Mouse (Mus musculus): ENCODE results near the gene Smad6.

Smad6 gene

DNA sequence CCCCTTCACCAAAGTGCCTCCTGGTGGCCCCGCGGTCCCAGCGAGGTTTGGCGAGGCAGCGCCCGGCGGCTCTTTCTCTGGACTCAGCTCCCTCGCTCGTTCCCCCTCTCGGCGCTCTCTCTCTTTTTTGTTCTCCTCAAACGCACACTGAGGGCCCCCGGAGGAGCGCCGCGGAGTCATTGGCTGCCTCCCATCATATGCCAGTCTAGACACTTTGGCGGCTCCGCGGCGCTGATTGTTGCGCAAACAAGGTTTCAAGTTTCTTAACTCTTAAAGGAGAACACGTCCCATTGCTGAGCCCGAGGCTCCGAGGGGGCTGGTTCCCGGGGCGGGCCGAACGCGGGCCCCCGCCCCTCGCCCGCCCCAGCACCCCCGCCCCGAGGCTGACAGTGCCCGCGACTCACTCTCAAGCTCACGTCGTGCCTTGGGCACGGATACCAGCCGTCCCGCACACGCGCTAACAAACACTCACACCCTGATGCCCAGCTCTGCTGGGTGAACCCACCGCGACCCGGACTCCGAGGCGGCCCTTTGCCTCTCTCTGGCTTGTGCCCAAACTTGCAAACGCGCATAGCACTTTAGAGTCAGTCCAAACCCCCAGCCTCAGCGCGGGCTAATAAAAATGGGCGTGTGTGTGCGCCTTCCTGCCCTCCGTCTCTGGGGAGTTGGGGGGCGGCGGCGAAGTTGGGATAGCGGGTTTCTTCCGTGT is at the start of gene Smad6:
Gene Smad6 (minus strand): TSS at position 207 of the 709 bp plus-strand sequence.
- in situ Hi-C loops (cut with MseI, MboI), result loop anchor here (5.0 kb wide), 2 partner anchors 65 to 75 kb away; no protein-coding TSS in a partner anchor

DNA sequence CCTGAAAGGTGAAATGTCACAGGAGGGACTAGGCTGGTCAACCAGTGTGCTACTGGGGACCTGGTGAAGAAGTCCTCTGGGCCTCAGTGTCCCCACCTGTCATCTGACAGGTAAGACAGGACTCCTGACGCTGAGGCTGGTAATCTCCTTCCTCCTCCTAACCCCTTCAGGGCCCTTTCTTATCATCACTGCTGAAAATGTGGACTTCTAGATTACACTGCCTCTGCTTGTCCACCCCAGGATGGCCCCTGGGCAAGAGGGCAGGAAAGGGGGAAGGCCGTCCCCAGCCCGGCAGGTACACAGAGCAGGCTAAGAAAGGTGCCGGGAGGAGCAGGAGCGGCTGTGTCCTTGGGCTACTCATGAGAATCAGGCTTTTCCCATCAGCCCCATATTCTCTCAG is 48.8 kb upstream of the Smad6 start:
- in situ Hi-C loops (cut with MseI, MboI), result no loop called here

DNA sequence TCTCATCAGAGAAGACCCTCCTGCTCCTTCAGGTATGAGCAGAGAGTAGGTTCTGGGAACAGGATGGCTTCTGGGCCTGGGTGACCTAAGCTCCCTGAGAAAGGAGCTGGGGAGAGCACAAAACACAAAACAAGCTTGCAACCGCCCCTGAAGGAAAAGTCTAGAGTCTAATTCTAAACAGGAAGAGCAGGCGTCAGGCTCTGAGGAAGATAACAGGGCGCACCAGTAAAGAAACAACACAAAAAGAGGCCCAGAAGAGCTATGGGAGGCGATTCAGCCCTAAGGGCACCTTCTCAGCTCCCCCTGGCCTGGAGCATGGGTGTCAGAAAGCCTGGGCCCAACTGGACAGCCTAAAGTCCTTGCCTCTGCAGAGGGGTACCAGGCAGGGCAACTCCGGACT is 47.3 kb upstream of the Smad6 start:
- in situ Hi-C loops (cut with MseI, MboI), result no loop called here

DNA sequence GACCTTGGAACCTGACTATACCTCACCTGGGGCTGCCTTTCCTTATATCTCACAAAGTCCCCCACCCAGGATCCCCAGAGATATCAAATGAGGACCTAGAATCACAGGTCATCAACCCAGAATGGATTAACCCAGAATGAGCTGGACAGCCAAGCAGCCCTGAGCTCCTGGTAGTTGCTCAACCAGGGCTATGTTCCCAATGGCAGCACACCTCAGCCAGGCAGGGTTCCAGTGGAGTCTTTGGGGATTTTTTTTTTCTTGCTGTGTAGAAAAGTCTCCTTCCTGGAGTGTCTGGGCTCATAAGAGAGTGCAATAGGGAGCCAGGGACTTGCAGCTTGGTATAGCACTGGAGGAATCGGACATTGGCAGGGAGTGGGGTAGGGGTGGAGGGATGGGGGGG is 46.7 kb upstream of the Smad6 start:
- in situ Hi-C loops (cut with MseI, MboI), result no loop called here

DNA sequence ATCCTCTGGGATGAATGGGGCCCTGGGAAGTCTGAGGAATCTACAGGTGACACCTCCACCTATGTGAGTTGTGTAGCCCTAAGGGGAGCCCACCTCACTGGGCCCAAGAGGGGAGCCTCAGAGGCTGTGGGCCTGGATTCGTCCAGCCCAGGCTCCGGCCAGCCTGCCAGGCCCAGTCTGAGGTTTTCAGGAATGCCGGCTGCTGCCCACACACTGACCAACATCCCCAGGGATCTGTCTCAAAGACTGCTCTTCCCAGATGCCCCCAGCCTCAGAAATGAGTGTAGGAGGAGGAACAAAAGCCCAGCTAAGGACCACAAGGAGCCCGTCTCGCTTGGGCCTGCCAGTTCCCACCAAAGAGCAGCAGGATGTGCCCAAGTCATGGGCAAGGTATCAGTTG is 45.9 kb upstream of the Smad6 start:
- in situ Hi-C loops (cut with MseI, MboI), result no loop called here

DNA sequence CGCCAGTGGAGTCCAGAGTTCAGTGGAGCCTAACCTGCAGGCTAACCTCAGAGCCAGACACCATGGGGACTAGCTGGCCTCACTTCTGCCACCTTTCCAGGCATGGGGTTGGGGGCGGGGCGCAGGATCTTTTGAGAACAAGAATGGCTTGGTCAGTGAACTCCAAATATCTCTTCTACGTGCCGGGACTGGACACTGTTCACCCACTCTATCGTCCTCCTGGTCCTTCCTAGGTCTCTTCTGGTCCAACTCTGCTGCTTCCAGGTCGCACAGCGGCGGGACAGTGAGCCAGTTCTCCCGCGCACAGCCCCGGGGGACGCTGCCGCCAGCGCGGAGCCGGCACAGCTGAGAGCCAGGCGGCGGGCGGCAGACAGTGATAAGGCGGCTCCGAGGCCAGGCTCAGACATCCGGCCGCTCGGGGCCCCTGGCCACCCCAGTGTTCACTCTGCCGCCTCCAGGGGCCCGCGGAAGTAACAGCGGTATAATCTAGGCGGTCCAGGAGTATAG is 38.2 kb upstream of the Smad6 start:
- in situ Hi-C loops (cut with MseI, MboI), result no loop called here

DNA sequence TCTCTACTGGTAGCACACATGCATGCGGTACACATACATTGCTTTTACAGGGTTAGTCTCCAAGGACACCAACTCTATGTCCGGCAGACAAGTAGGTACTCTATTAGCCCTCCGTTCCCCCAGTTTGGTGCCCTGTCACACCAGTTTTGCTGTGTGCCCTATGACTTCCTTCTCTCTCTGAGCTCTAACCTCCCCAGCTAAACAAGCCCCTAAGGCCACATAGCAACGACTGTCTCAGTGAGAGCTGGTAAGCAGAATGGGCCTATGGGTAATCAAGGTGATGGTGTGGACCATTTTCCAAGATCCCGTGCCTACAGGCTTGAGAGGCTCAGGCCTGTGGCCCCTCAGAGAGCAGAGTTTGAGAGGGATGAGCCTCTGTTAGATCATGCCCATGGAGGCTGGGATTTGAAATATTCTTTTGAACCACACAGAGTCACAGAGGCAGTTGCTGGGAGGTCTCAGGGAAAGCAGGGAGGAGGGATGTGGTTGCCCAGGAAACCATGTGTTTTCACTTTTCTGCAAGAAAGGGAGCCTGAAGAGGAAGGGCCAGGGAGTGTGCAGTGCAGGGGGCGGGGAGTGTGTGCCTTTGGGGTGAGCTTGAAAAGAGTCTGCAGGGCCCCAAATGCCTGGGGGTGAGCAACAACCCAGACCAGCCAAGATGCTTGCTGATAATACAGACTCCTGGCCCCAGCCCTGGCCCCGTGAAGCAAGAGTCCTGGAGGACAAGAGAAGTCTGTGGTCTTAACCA is 36.2 kb upstream of the Smad6 start:
- in situ Hi-C loops (cut with MseI, MboI), result no loop called here

DNA sequence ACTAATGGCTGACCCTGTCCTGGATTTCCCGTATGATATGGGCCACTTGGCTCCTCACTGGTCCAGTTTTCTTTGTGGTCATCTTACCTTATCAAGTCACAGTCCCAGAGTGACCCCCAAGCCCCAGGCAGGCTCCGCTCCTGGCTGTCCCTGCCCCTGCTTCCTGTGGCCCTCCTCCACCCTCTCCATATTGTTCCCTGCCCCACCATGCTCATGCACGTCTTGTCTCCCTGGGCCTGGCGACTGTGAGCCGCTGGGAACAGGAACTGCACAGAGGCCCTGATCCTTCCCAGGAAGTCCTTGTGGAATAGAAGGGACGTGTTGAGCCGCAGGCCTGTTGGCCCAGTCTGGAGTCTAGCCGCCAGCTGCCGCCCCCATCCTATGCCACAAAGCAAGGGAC is 33.3 kb upstream of the Smad6 start:
- in situ Hi-C loops (cut with MseI, MboI), result no loop called here

DNA sequence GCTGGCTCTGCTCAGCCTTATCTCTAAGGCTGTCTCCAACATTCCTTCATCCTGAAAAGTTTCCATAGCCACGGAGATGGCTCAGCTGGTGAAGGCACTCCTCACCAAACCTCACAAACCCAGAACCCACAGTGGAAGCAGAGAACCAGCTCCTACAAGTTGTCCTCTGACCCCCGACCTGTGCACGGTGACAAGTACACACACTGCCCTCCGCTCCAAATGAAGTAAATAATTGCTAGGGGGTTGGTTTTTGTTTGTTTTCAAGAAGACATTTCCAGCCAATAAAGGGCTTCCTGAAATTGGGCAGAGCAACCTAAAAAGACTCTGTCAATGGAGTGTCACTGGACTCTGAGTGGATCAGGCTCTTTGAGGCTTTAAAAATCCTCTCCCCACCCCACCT is 31.9 kb upstream of the Smad6 start:
- in situ Hi-C loops (cut with MseI, MboI), result no loop called here

DNA sequence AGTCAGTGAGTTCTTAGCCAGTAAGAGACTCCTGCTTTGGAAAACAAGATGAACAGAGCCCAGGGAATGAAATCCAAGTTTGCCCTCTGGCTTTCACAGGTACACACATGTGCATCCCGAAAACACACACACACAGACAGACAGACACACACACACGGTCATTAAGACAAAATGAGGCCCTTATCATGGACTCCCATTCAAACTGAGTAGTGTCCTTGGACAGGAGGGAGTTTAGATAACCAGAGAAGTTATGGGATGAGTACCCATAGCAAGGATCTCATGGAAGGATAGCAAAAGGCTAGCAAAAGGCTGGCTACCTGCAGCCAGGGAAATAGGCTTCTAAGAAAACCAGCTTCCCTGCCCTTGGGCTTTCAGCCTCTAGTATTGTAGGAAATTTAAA is 29.4 kb upstream of the Smad6 start:
- in situ Hi-C loops (cut with MseI, MboI), result no loop called here

DNA sequence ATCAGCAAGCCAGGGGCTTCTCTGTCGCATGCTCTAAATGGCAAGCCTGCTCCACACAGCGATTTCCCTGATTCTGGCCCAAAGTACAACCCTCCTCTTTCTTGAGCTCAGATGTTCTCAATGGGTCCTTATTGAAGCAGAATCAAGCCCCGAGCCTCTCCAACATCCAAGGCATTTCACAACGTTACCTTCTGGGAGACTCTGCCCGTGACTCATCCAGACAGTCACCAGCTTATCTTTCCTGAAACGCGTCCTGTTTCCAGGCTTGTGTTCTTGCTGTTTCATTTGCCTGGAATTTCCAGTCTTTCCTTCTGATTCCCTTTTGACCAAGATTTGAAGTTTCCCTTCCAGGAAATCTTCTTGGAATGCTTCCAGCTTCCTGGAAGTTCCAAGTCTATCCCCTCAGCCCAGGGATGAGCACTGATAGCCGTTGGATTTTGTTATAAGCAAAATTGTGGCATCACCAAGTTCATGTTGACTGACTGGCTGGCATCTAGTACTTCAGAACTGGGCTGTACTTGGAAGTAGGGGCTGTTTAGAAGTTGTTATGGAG is 28.7 kb upstream of the Smad6 start:
- in situ Hi-C loops (cut with MseI, MboI), result no loop called here

DNA sequence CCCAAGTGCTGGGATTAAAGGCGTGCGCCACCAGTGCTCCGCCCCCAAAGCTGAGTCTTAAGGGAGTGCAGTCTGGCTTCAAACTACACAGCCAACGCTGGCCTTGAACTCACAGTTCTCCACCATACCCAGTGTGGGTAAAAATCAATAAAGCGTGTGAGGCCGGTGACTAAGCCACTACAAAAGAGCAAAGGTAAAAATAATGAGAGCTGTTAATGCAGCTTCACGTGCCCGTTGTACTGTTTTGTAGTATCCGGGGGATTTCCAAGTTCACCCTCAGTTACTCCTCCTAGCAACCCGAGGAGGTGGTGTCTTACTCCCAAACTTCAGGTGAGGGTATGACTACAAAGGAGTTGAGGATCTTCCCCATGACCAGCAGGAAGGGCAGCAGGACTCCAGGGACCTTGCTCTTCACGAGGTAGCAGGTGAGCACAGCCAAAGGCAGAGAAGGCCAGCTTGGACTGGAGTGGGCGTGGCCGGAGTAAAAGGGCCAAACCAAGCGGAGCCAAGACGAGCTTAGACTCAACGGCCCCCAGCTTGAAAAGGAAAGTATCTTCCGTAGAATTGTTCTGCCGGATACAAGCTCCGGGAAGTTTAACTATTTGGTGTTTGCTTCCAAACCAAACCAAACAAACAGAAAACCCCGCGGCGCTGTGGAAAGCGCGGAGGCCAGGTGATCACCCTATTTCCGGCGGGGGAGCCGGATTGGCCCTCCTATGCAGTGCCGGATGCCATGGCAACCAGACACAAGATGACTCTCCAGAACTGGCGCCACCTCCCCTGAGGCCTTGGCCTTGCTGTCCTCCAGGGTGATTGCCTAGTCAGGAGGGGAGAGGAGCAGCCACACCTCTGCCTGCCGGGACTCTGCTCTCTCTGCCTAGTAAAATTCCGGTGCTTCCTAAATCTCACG is 27.9 kb upstream of the Smad6 start:
- in situ Hi-C loops (cut with MseI, MboI), result no loop called here

DNA sequence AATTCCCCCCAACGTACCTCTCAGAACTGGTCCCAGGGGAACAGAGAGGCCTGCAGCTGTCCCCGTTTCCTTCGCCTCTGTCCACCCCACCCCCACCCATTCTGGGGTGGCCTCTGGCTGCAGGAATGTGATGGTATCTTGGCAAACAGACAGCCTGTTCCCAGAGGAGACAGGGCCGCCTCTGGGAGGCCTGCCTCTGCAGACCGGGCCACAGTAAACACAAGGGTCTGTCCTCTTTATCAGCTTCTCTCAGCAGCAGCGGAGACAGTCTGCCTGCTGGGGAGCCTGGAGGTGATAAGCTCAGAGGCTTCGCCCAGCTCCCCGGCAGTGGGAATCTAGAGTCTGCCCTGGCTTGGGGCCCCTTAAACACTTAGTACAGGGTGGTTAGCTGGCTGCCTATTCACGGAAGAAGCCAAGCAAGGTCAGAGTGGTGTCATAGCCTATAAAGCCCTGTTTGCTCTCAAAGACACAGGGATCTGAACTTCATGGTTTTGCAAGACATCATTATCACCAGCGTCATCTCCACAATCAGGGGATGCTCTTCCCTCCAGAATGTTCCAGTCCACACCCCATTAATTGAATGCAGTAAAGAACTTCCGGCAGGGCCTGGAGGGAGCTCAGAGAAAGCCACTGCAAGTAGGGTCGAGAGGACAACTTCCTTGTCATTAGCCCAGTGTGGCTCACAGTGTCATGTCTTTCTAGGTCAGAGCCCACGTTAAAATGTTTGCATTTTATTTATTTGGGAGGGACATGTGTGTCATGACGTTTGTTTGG is 23.4 kb upstream of the Smad6 start:
- in situ Hi-C loops (cut with MseI, MboI), result no loop called here

DNA sequence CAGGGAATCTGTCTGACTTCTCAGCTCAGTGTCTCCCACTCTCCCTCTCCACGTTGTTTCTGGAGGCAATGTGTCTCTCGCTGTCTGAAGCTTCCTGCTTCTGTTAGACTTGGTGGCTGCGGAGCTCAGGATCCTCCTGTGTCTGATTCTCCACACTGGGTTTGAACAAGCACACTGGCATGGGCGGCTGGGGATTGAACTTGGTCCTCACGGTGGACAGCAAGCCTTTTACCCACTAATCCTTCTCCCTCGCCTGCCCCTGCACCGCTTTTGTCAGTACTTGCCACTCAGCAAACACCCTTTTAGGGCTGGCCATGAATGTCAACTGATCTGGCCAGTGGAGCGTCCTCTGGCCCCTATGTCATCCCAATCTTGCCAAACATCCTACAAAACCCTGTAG is 22.5 kb upstream of the Smad6 start:
- in situ Hi-C loops (cut with MseI, MboI), result no loop called here

DNA sequence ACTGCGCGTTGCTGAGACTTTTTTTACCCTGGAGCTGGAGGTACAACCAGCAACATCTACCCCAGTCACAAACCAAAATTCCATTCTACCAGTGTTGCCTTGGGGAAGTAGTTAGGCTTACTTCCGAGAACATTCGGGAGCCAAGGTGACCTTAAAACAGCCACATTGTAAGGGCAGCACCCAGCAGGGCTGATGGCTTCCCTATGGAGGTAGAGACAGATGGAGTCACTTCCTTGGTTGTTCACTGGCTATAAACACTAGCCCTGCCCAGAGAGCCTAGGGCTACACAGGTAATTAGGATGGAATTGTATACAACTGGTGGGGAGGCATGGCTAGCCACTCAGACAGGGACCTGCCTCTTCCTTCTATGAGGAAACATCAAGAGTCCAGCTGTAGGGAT is 21.1 kb upstream of the Smad6 start:
- in situ Hi-C loops (cut with MseI, MboI), result no loop called here

DNA sequence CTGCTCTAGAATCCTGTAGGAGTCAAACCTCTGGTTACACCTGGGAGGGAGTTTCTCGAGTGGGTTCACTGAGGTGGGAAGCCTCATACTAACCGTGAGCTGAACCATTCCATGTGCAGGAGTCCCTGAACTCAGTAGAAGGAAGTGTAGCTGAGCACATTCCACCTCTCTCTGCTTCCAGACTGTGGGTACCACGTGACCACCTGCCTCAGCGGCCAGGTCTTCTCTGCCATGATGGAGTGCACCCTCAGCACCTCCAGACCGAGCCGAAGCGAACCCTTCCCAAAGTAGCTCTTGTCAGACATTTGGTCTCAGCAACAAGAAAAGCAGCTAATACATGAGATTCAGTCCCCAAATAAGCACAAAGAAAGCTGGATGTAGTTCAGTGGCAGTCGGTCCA is 20.4 kb upstream of the Smad6 start:
- in situ Hi-C loops (cut with MseI, MboI), result no loop called here

DNA sequence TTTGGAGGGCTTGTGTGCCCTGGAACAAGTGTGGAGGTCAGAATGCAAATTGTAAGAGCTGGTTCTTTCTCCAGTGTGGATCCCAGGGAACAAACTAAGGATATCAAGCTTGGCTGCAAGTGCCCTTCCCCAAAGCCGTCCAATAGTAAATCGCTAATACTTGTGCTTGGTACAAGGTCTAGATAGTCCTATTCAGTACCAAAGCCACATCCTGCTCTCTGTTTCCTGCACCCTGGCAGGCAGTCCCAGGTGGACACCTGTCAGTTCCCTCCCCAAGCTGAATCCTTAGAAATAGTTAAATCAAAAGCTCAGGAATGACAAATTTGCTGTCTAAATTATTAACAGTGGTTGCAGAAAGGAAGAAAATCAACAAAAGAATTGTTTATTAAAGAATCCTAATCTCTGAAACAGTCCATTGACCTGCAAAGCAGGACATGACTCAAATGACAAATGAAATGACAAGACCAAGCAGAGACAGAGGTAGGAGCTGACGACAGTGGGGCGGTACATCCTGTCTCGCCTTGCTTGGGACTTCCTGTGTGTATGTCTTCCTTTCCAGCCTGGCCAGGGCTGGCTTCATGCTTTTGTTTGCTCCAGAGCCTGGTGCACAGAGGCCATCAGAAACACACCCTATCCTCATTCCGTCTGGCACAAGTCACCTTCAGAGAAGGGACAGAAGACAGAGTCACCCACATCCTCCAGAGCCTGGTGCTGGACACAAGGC is 8.2 kb upstream of the Smad6 start:
- in situ Hi-C loops (cut with MseI, MboI), result no loop called here

DNA sequence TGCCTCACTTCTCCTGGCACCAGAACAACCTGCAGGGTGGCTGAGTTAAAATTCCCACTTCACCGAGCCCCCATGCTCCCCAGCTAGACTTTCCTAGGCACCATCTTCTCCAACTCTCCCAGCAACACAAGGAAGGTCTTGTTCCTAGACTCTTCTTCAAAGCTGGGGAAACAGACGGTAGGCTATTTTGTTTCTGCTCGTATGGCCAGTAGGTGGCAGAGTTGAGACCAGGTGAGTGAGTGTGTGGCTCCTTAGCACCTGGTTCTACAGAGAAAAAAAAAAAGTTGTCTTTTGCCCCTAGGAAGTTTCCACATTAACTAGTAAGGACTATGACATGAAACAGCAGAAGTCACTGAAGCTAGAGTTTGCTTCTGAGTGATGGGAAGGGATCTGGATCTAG is 3.7 kb upstream of the Smad6 start:
- in situ Hi-C loops (cut with MseI, MboI), result no loop called here

DNA sequence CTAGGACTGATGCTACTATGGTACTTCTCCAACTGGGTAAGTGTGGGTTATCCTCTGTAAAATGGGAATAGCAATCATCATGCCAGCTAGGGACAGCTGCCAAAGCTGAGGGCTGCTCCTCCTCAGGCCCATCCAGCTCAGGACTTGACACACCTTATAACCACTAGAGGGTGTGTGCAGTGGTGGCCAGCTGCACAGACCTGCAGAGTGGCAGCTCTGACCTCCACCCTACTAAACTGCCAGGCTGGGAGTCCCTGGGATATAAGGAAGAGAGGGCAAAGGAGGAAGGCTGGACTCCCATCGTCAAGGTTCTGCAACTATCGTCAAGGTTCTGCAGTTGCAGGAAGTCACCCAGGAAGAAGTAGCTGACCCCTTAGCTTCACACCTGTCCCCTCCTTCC is 3.1 kb upstream of the Smad6 start:
- in situ Hi-C loops (cut with MseI, MboI), result loop anchor here (5.0 kb wide), 2 partner anchors 62 to 72 kb away; no protein-coding TSS in a partner anchor
